Mouse (Mus musculus) stomach, postnatal 0 days (tissue): ENCODE data around the gene Sirt2. TPM values are rescaled to one million over a fixed set of nuclear protein-coding genes. Genes with fewer than 3 reads are reported as not detected.

ENCODE experiments used
- ATAC-seq: fragments of 200-750 bp; cut with Nextera tagmentation; 2 replicates; pipeline ENCODE4 v1.8.0; 2017; ENCODE audit not compliant: low FRiP score, low TSS enrichment
- DNase-seq: peaks from one replicate; pipeline ENCODE4 v3.0.0-alpha.2; 2016; ENCODE audit warnings: low spot score
- H3K27ac ChIP-seq: fragments of 300-500 bp; sonication (generic); replicated peaks from 2 replicates; pipeline ENCODE4 v1.5.1; 2014; ENCODE audit warnings: mild to moderate bottlenecking, control low read depth
- H3K27me3 ChIP-seq: fragments of 300-500 bp; sonication (generic); 2 replicates; pipeline ENCODE4 v1.6.1; 2014; ENCODE audit warnings: low read length; ENCODE audit not compliant: control insufficient read depth, insufficient read depth
- H3K36me3 ChIP-seq: fragments of 300-500 bp; sonication (generic); 2 replicates; pipeline ENCODE4 v1.6.1; 2014; ENCODE audit warnings: low read length, mixed read lengths; ENCODE audit not compliant: control insufficient read depth, insufficient read depth
- H3K4me1 ChIP-seq: fragments of 300-500 bp; sonication (generic); replicated peaks from 2 replicates; pipeline ENCODE4 v1.6.1; 2014; ENCODE audit warnings: antibody characterized with exemption; ENCODE audit not compliant: control insufficient read depth, insufficient read depth
- H3K4me2 ChIP-seq: fragments of 300-500 bp; sonication (generic); replicated peaks from 2 replicates; pipeline ENCODE4 v1.6.1; 2014; ENCODE audit warnings: low read depth, mild to moderate bottlenecking, control low read depth, moderate library complexity
- H3K4me3 ChIP-seq: fragments of 300-500 bp; sonication (generic); 2 replicates; pipeline ENCODE4 v1.5.1; 2014; ENCODE audit warnings: low read depth, low read length, control low read depth
- H3K9ac ChIP-seq: fragments of 300-500 bp; sonication (generic); 2 replicates; pipeline ENCODE4 v1.6.1; 2014; ENCODE audit warnings: mild to moderate bottlenecking, low read length, control low read depth, mixed read lengths
- H3K9me3 ChIP-seq: fragments of 300-500 bp; sonication (generic); 2 replicates; pipeline ENCODE4 v1.6.1; 2016; ENCODE audit warnings: low read length; ENCODE audit not compliant: control insufficient read depth
- CTCF ChIP-seq: IDR thresholded peaks from 2 replicates; pipeline ENCODE4 v1.5.1; 2016; ENCODE audit warnings: antibody characterized with exemption, low read depth, mild to moderate bottlenecking, moderate library complexity
- EP300 ChIP-seq: optimal IDR thresholded peaks from 2 replicates; pipeline ENCODE3; 2016; ENCODE audit warnings: antibody characterized with exemption
- WGBS: fragments of 180-500 bp; shearing (Covaris S2); extraction: QIAGEN DNeasy Blood & Tissue Kit; methylation state at CpG from one replicate; pipeline ENCODE4 v1.1.7; 2014; 5-methylcytosine and 5-hydroxymethylcytosine counted together
- polyA plus RNA-seq: library from polyadenylated mRNA; unstranded; fragments of >200 nt; fragmentation: Nextera tagmentation; extraction: Ambion mirVana; gene quantifications from 2 replicates; pipeline ENCODE4 v1.2.1, GENCODE M21; 2015

Gene Sirt2
- polyA plus RNA-seq, result 35.3 and 39.3 TPM in 2 replicates

DNA sequence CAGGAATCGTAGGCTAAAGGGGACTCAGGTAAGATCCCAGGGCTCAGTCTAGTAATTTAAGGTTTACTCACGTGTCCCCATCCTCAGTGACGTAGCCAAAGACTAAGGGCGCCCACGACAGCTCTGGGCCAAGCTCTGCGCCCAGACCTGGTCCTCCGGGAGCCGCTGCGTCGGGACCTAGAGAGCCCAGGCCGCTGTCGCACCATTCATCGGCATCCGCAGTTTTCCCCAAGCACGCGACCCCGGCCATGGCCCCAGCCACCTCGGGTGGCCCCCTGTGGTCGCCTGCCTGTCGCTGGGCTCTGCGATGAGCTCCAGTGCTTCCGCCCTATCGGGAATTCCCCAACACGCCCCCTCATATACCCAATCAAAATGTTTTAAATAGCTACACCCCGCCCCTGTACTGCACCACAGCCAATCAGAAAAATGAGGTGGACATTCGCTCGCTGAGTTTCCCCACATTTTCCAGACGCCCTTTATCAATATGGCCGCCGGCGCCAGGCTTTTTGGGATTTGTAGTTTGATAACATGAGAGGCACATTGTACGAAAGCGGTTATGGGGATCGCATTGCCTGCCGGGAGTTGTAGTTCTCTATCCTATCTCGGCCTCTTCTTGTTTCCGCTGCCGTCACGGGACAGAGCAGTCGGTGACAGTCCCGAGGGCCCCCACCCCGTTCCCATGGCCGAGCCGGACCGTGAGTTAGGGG, at the start of gene Sirt2:
Sirt2 (plus strand) TSS at position 563 of the 707 bp plus-strand sequence.
- Histone ChIP-seq H3K36me3 (peaks cover 2% of the 10 kb centered on the region; the same call in 1 of the 2 replicates), H3K4me1 (peaks cover 8% of the 10 kb centered on the region), H3K4me2 (peak within 1 kb of the TSS; percentile 63), H3K9ac (peak within 1 kb of the TSS; percentile 76), H3K4me3 (peak within 1 kb of the TSS; percentile 74), H3K27me3 (no peaks in the 10 kb centered on the region), H3K27ac (0 out of 2 replicates have a peak within 1 kb of the TSS, but pooled peaks have one; percentile 5), H3K9me3 (no peaks in the 10 kb centered on the region)
- under 1% methylated on average over 45 of the region's 45 CpGs for WGBS
- peak; percentile 98 for ATAC-seq
- peak; percentile 81 for TF ChIP-seq EP300
- peak; percentile 29; the same call in 1 of the 2 replicates for TF ChIP-seq CTCF
- peak; percentile 97 for DNase-seq

DNA sequence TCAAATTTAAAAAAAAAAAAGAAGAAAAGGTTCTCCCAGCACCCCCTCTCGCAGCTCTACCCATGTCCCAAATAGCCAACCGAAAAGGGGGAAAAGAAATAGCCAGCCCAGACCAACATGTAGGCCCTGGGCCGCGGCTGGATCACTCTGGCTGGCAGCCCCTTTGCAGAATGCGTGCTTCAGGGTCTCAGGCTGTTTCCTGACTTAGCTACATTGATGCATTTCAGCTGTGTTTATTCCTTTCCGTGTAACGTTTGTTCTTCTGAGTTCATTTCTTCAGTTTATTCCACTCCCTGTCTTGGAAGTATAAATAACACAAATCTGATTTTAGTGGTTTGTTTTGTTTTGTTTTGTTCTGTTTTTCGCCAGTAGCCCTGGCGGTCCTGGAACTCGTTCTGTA, 48.8 kb upstream of the Sirt2 start:
- H3K27ac ChIP-seq, result no peak overlapping the region
- H3K27me3 ChIP-seq, result no peaks in the 10 kb centered on the region
- ATAC-seq, result no peak
- WGBS, result 65% methylated on average over 10 of the region's 10 CpGs
- H3K9me3 ChIP-seq, result no peaks in the 10 kb centered on the region
- TF ChIP-seq CTCF (no peak), EP300 (no peak)
- no peaks in the 10 kb centered on the region for H3K4me1 ChIP-seq
- no peak overlapping the region for H3K4me3 ChIP-seq
- no peaks in the 10 kb centered on the region for H3K36me3 ChIP-seq
- no peak overlapping the region; the same call in 1 of the 2 replicates for H3K4me2 ChIP-seq
- no peak overlapping the region for H3K9ac ChIP-seq
- no peak for DNase-seq

DNA sequence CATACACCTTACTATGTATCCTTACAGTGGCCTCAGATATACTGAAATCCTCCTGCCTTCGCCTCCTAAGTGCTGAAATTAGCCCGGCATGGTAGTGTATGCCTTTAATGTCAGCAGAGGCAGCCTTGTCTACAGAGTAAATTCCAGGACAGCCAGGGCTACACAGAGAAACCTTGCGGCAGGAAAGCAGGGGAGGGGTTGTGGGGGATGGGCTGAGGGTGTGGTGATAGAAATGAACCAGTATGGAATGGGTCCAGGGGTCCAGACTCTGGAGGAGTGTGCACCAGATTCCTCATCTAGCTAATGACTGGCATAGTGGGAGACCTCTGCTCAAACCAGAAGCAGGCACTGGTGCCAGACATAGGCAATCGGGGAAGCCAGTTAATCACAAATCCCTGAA, 47.4 kb upstream of the Sirt2 start:
- Histone ChIP-seq H3K4me1 (no peaks in the 10 kb centered on the region), H3K27me3 (no peaks in the 10 kb centered on the region), H3K9me3 (no peaks in the 10 kb centered on the region), H3K36me3 (no peaks in the 10 kb centered on the region), H3K4me3 (no peak overlapping the region), H3K4me2 (no peak overlapping the region), H3K27ac (no peak overlapping the region), H3K9ac (no peak overlapping the region)
- ATAC-seq (no peak), DNase-seq (no peak)
- no peak for TF ChIP-seq CTCF
- TF ChIP-seq EP300, result no peak
- 37% methylated on average over 4 of the region's 4 CpGs for WGBS

GRCm38 (mm10) chr7:28719650-28720049, 46.9 kb upstream of the Sirt2 start:
- Histone ChIP-seq H3K27me3 (no peaks in the 10 kb centered on the region), H3K27ac (no peak overlapping the region), H3K9ac (no peak overlapping the region), H3K4me3 (no peak overlapping the region), H3K4me1 (no peaks in the 10 kb centered on the region), H3K4me2 (no peak overlapping the region), H3K9me3 (no peaks in the 10 kb centered on the region), H3K36me3 (no peaks in the 10 kb centered on the region)
- no peak for DNase-seq
- no peak for ATAC-seq
- 86% methylated on average over 2 of the region's 2 CpGs for WGBS
- TF ChIP-seq EP300 (no peak), CTCF (no peak)

DNA sequence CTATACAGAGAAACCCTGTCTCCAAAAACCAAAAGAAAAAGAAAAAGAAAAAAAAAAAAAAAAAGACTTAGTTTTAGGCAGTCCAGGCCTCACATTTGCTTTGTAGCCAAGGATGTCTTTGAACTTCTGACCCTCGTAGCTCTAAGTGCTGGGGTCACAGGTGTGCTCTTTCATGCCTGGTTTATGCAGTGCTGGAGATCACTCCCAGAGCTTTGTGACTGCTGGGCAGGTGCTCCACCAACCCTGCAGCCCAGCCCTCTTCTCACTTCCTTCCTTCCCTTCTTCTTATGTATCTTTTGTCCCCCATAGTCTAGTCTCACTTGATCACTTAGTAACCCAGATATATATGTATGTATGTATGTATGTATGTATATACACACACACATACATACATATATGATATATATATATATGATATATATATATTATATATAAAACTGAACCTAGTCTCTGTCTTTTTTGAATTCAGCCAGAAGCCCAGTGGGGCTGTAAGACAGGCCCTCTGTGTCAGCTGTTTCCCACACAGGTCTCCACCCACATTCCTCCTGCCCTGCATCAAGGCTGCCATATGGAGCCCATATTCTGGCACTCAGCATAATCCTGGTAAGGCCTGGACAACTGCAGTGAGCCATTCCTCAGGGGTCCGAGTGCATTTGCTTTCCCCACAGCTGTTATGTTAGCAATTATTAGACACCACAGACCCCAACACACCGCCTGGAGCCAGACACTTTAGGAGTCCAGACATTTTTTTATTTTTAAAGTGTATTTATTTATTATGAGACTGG, 45.6 kb upstream of the Sirt2 start:
- no peak overlapping the region for H3K4me2 ChIP-seq
- TF ChIP-seq EP300 (no peak), CTCF (no peak)
- no peak overlapping the region for H3K4me3 ChIP-seq
- ATAC-seq, result no peak
- H3K9me3 ChIP-seq, result no peaks in the 10 kb centered on the region
- no peak overlapping the region for H3K9ac ChIP-seq
- H3K36me3 ChIP-seq, result no peaks in the 10 kb centered on the region
- no peak for DNase-seq
- H3K27ac ChIP-seq, result no peak overlapping the region
- WGBS, result 62% methylated on average over 3 of the region's 3 CpGs
- H3K27me3 ChIP-seq, result no peaks in the 10 kb centered on the region
- H3K4me1 ChIP-seq, result no peaks in the 10 kb centered on the region

- TF ChIP-seq EP300, result no peak
- peak; percentile 51 for TF ChIP-seq CTCF
- Histone ChIP-seq H3K4me3 (no peak overlapping the region), H3K36me3 (no peaks in the 10 kb centered on the region), H3K4me1 (no peaks in the 10 kb centered on the region), H3K9me3 (no peaks in the 10 kb centered on the region), H3K9ac (no peak overlapping the region), H3K27me3 (no peaks in the 10 kb centered on the region), H3K4me2 (no peak overlapping the region), H3K27ac (no peak overlapping the region)
- 92% methylated on average over 7 of the region's 7 CpGs for WGBS
- ATAC-seq (no peak), DNase-seq (no peak)
Observed at GRCm38 (mm10) chr7:28722079-28722478, 44.5 kb upstream of the Sirt2 start.
